8 mouse cellular contexts compared by ENCODE assay signal in genomic region chr15:88733041-88733751, GRCm38 (mm10). TPM values are rescaled to one million over a fixed set of nuclear protein-coding genes. Genes with fewer than 3 reads are reported as not detected.
DNase-seq lines count a peak whose midpoint lies in the region; ATAC-seq and TF ChIP-seq lines count a peak whose summit lies in the region.

No protein-coding gene starts in this region.

- peak; percentile 59 for ATAC-seq in forebrain, postnatal 0 days
- ATAC-seq in lung, postnatal 0 days, result peak; percentile 72

- peaks cover 5 to 30% of the 10 kb centered on the region in 2 experiments for H3K36me3 ChIP-seq in MEL (ENCODE audit: control insufficient read depth in 1 of 2, insufficient read depth in 2 of 2, low read length in 2 of 2)
- H3K36me3 ChIP-seq in forebrain, postnatal 0 days (ENCODE audit: insufficient read depth), result peaks cover 23% of the 10 kb centered on the region
- peaks cover 17% of the 10 kb centered on the region; the same call in 1 of the 2 replicates for H3K36me3 ChIP-seq in lung, postnatal 0 days (ENCODE audit: insufficient read depth, low read length)

- 0 out of 4 replicates have a peak, but pooled peaks of 1 of the 2 experiments have one; percentile 18 for TF ChIP-seq POLR2A in MEL (IDR thresholded peaks at IDR 0.05; ENCODE audit: control insufficient read depth in 1 of 2, insufficient read depth in 1 of 2, low read depth in 1 of 2, low read length in 2 of 2, poor library complexity in 1 of 2)
- TF ChIP-seq POLR2A in cerebellum, adult 2 months (IDR thresholded peaks at IDR 0.05; ENCODE audit: borderline replicate concordance, insufficient read depth, low read length), result no peak

- no peaks in the 10 kb centered on the region for H3K27me3 ChIP-seq in MEL (ENCODE audit: control insufficient read depth in 1 of 2, insufficient read depth in 2 of 2, low read length in 2 of 2)
- no peaks in the 10 kb centered on the region for H3K27me3 ChIP-seq in cerebellum, adult 2 months (ENCODE audit: control insufficient read depth, insufficient read depth, low read length)
- no peaks in the 10 kb centered on the region for H3K27me3 ChIP-seq in forebrain, postnatal 0 days (ENCODE audit: insufficient read depth, low read length)
- no peaks in the 10 kb centered on the region for H3K27me3 ChIP-seq in lung, postnatal 0 days (replicated peaks; ENCODE audit: insufficient read depth, low read length)

- peak; percentile 71 for DNase-seq in MEL (ENCODE audit: low read depth, low spot score)
- DNase-seq in cerebellum, adult 2 months, result peak; percentile 62 to 74
- peak; percentile 79 for DNase-seq in forebrain, postnatal 0 days
- DNase-seq in heart, postnatal 4 days, result peak; percentile 74
- peak; percentile 29 for DNase-seq in layer of hippocampus, adult 9-11 months
- DNase-seq in lung, postnatal 0 days (ENCODE audit: low spot score), result peak; percentile 73
- peak; percentile 41 for DNase-seq in ovary, adult 18-20 months (ENCODE audit: low spot score)
- peak; percentile 70 to 75 for DNase-seq in thymus, postnatal 10 days (ENCODE audit: low spot score in 2 of 2)

- no peak for TF ChIP-seq CTCF in MEL (IDR thresholded peaks at IDR 0.05 in 2 of 3, conservative IDR thresholded peaks at IDR 0.05 in 1 of 3; ENCODE audit: control insufficient read depth in 1 of 3, insufficient read depth in 1 of 3, low read depth in 2 of 3, low read length in 3 of 3, poor library complexity in 1 of 3, severe bottlenecking in 1 of 3)
- TF ChIP-seq CTCF in cerebellum, adult 2 months (IDR thresholded peaks at IDR 0.05; ENCODE audit: borderline replicate concordance, insufficient read depth, low read depth, low read length), result no peak
- TF ChIP-seq CTCF in forebrain, postnatal 0 days (IDR thresholded peaks at IDR 0.05; ENCODE audit: low read depth), result no peak
- TF ChIP-seq CTCF in lung, postnatal 0 days (IDR thresholded peaks at IDR 0.05), result no peak

- peak overlapping the region; percentile 53 for H3K27ac ChIP-seq in MEL (ENCODE audit: control insufficient read depth, low read depth, low read length)
- H3K27ac ChIP-seq in cerebellum, adult 2 months (ENCODE audit: insufficient read depth, low read length), result peak overlapping the region; percentile 65
- H3K27ac ChIP-seq in forebrain, postnatal 0 days (ENCODE audit: low read depth, low read length), result peak overlapping the region; percentile 92
- peak overlapping the region; percentile 94 for H3K27ac ChIP-seq in lung, postnatal 0 days (ENCODE audit: low read length)

- H3K4me1 ChIP-seq in MEL (ENCODE audit: control insufficient read depth in 1 of 2, insufficient read depth in 2 of 2, low read length in 2 of 2), result peaks cover 8 to 28% of the 10 kb centered on the region in 2 experiments
- H3K4me1 ChIP-seq in cerebellum, adult 2 months (ENCODE audit: control insufficient read depth, insufficient read depth, low read length), result peaks cover 17% of the 10 kb centered on the region
- H3K4me1 ChIP-seq in forebrain, postnatal 0 days (ENCODE audit: insufficient read depth), result peaks cover 14% of the 10 kb centered on the region
- H3K4me1 ChIP-seq in lung, postnatal 0 days (ENCODE audit: insufficient read depth, low read depth, low read length), result peaks cover 12% of the 10 kb centered on the region

- H3K4me2 ChIP-seq in forebrain, postnatal 0 days (ENCODE audit: low read depth), result peak overlapping the region; percentile 59
- H3K4me2 ChIP-seq in lung, postnatal 0 days (replicated peaks; ENCODE audit: low read depth, low read length), result peak overlapping the region; percentile 62

- under 1% methylated on average over 84 of the region's 86 CpGs for WGBS in cerebellum, adult 2 months
- WGBS in forebrain, postnatal 0 days, result 3% methylated on average over 78 of the region's 86 CpGs
- under 1% methylated on average over 63 of the region's 86 CpGs for WGBS in lung, postnatal 0 days

- peak overlapping the region; percentile 95 for H3K9ac ChIP-seq in MEL (ENCODE audit: control insufficient read depth, low read depth, low read length, poor library complexity, severe bottlenecking)
- peak overlapping the region; percentile 88 for H3K9ac ChIP-seq in forebrain, postnatal 0 days
- H3K9ac ChIP-seq in lung, postnatal 0 days (replicated peaks; ENCODE audit: low read depth), result peak overlapping the region; percentile 98

- TF ChIP-seq EP300 in MEL (IDR thresholded peaks at IDR 0.05; ENCODE audit: low read depth in 1 of 2, low read length in 2 of 2), result no peak
- TF ChIP-seq EP300 in lung, postnatal 0 days (IDR thresholded peaks at IDR 0.05), result no peak

- H3K79me2 ChIP-seq in MEL (ENCODE audit: control insufficient read depth, insufficient read depth, low read length, poor library complexity), result peaks cover 53% of the 10 kb centered on the region

- peak overlapping the region; percentile 94 to 99 for H3K4me3 ChIP-seq in MEL (ENCODE audit: control insufficient read depth in 1 of 2, insufficient read depth in 1 of 2, low read depth in 2 of 2, low read length in 2 of 2)
- H3K4me3 ChIP-seq in cerebellum, adult 2 months (replicated peaks; ENCODE audit: insufficient read depth, low read depth, low read length), result peak overlapping the region; percentile 69
- peak overlapping the region; percentile 97 for H3K4me3 ChIP-seq in forebrain, postnatal 0 days (ENCODE audit: low read depth, low read length)
- peak overlapping the region; percentile 97 for H3K4me3 ChIP-seq in lung, postnatal 0 days (ENCODE audit: low read depth, low read length)

- no peak for TF ChIP-seq RAD21 in MEL (IDR thresholded peaks at IDR 0.05; ENCODE audit: low read depth, low read length)

- no peaks in the 10 kb centered on the region for H3K9me3 ChIP-seq in MEL (replicated peaks; ENCODE audit: insufficient read depth, low read length)
- H3K9me3 ChIP-seq in forebrain, postnatal 0 days (ENCODE audit: low read length), result no peaks in the 10 kb centered on the region
- H3K9me3 ChIP-seq in lung, postnatal 0 days (ENCODE audit: low read length), result no peaks in the 10 kb centered on the region

TF ChIP-seq in MEL, 35 proteins besides CTCF, POLR2A, EP300 and RAD21:
- TF ChIP-seq NELFE (IDR thresholded peaks at IDR 0.05; ENCODE audit: low read depth, low read length) (no peak), MEF2A (IDR thresholded peaks at IDR 0.05; ENCODE audit: extremely low read depth, insufficient replicate concordance, low read depth, low read length, poor library complexity, severe bottlenecking) (no peak), CHD2 (IDR thresholded peaks at IDR 0.05; ENCODE audit: low read length) (no peak), E2F4 (IDR thresholded peaks at IDR 0.05; ENCODE audit: borderline replicate concordance, low read depth, low read length) (no peak), NRF1 (IDR thresholded peaks at IDR 0.05; ENCODE audit: insufficient read depth, low read depth, low read length, poor library complexity, severe bottlenecking) (peak; percentile 70), JUND (IDR thresholded peaks at IDR 0.05; ENCODE audit: low read depth, low read length) (no peak), TCF12 (IDR thresholded peaks at IDR 0.05; ENCODE audit: low read depth, low read length) (0 out of 2 replicates have a peak, but pooled peaks have one; percentile 3), BHLHE40 (IDR thresholded peaks at IDR 0.05; ENCODE audit: borderline replicate concordance, low read depth, low read length) (no peak), UBTF (IDR thresholded peaks at IDR 0.05; ENCODE audit: borderline replicate concordance, insufficient read depth, low read depth, low read length) (peak; percentile 73; the same call in 1 of the 2 replicates), POLR2AphosphoS5 (IDR thresholded peaks at IDR 0.05; ENCODE audit: borderline replicate concordance, low read depth, low read length) (no peak), SIN3A (IDR thresholded peaks at IDR 0.05; ENCODE audit: low read length) (0 out of 2 replicates have a peak, but pooled peaks have one; percentile 3), MAZ (IDR thresholded peaks at IDR 0.05; ENCODE audit: low read depth, low read length) (no peak), HCFC1 (IDR thresholded peaks at IDR 0.05; ENCODE audit: low read depth, low read length) (no peak), KAT2A (conservative IDR thresholded peaks at IDR 0.05; ENCODE audit: low read depth, low read length) (no peak), MYC (IDR thresholded peaks at IDR 0.05; ENCODE audit: low read depth, low read length) (peak; percentile 46; the same call in 1 of the 2 replicates), GATA1 (IDR thresholded peaks at IDR 0.05; ENCODE audit: low read depth, low read length) (no peak), ZKSCAN1 (IDR thresholded peaks at IDR 0.05; ENCODE audit: low read depth, low read length) (no peak), MYB (IDR thresholded peaks at IDR 0.05; ENCODE audit: low read depth, low read length) (no peak), SMC3 (IDR thresholded peaks at IDR 0.05; ENCODE audit: low read depth, low read length) (no peak), TAL1 (IDR thresholded peaks at IDR 0.05; ENCODE audit: low read length) (no peak), MXI1 (IDR thresholded peaks at IDR 0.05; ENCODE audit: low read depth, low read length) (no peak; the same call in 1 of the 2 replicates), MAFK (IDR thresholded peaks at IDR 0.05; ENCODE audit: borderline replicate concordance, low read depth, low read length) (no peak), ZNF384 (IDR thresholded peaks at IDR 0.05; ENCODE audit: low read depth, low read length) (no peak)

RNA-seq across cellular contexts. Expression of gene Brd1, which starts 0.8 kb away (rescaled TPM):
- total RNA-seq in MEL (2012; rRNA removed), result 33.7 and 33.8 TPM in 2 replicates
- polyA plus RNA-seq in MEL (2012; ENCODE audit: insufficient read depth in 1 of 2, insufficient read length in 2 of 2, low read depth in 1 of 2, low replicate concordance in 2 of 2, missing spikeins in 1 of 2), result 10 to 100 TPM; 43.1 to 72.7 TPM
- polyA plus RNA-seq in cerebellum, adult 2 months (2012; rRNA removed), result 25.7 and 26.1 TPM in 2 replicates
- total RNA-seq in forebrain, postnatal 0 days (2014; rRNA removed), result 56.8 and 63.6 TPM in 2 replicates
- 10.6 and 13.0 TPM in 2 replicates for polyA plus RNA-seq in forebrain, postnatal 0 days (2015; fragmentation: Nextera tagmentation; extraction: Ambion mirVana)
- total RNA-seq in heart, postnatal 4 days (2021), result 10 to 100 TPM; 45.1 to 46.7 TPM
- polyA plus RNA-seq in lung, postnatal 0 days (2015; fragmentation: Nextera tagmentation; extraction: Ambion mirVana), result 17.1 and 18.1 TPM in 2 replicates

RNA-seq across cellular contexts. Expression of gene Zbed4, which starts 18.3 kb away (rescaled TPM):
- total RNA-seq in MEL (2012; rRNA removed), result 57.3 and 57.9 TPM in 2 replicates
- polyA plus RNA-seq in MEL (2012; ENCODE audit: insufficient read depth in 1 of 2, insufficient read length in 2 of 2, low read depth in 1 of 2, low replicate concordance in 2 of 2, missing spikeins in 1 of 2), result 10 to 100 TPM in 1 of 2 experiments, not detected in 1; 53.2 TPM
- 6.1 and 6.9 TPM in 2 replicates for polyA plus RNA-seq in cerebellum, adult 2 months (2012; rRNA removed)
- total RNA-seq in forebrain, postnatal 0 days (2014; rRNA removed), result 21.8 and 28.7 TPM in 2 replicates
- 4.0 and 6.1 TPM in 2 replicates for polyA plus RNA-seq in forebrain, postnatal 0 days (2015; fragmentation: Nextera tagmentation; extraction: Ambion mirVana)
- total RNA-seq in heart, postnatal 4 days (2021), result 10 to 100 TPM; 17.8 to 18.9 TPM
- 4.7 and 4.8 TPM in 2 replicates for polyA plus RNA-seq in lung, postnatal 0 days (2015; fragmentation: Nextera tagmentation; extraction: Ambion mirVana)

Comparison
In these comparisons a context has a peak if more than half of its experiments do, and no peak if none do; other contexts are left out.
1. Peak in every context shown above with its lines: DNase-seq, ATAC-seq, H3K4me3 ChIP-seq and H3K27ac ChIP-seq.
2. DNase-seq: peak in every context shown above with its lines; median percentile 79 in forebrain, postnatal 0 days; 74 in heart, postnatal 4 days; 73 in lung, postnatal 0 days; 72 in thymus, postnatal 10 days; 71 in MEL; 68 in cerebellum, adult 2 months; 41 in ovary, adult 18-20 months; 29 in layer of hippocampus, adult 9-11 months.